Mouse (Mus musculus) cerebellum, adult 2 months (tissue): ENCODE results near the gene Prkcg. TPM values are rescaled to one million over a fixed set of nuclear protein-coding genes. Genes with fewer than 3 reads are reported as not detected.

Experiments
- DNase-seq, 2 experiments: peaks; one replicate each; pipeline ENCODE4 v3.0.0; 2021
- H3K27ac ChIP-seq: fragments of 200-500 bp; 2 replicates; pipeline ENCODE4 v1.5.1; 2012; ENCODE audit warnings: low read length, control low read depth, inconsistent platforms; ENCODE audit not compliant: insufficient read depth
- H3K27me3 ChIP-seq: fragments of 200-500 bp; 2 replicates; pipeline ENCODE4 v1.6.1; 2012; ENCODE audit warnings: inconsistent platforms, mild to moderate bottlenecking, low read length, moderate library complexity; ENCODE audit not compliant: control insufficient read depth, insufficient read depth
- H3K4me1 ChIP-seq: fragments of 200-500 bp; 2 replicates; pipeline ENCODE4 v1.6.1; 2011; ENCODE audit warnings: low read length; ENCODE audit not compliant: control insufficient read depth, insufficient read depth
- H3K4me3 ChIP-seq: fragments of 200-500 bp; replicated peaks from 2 replicates; pipeline ENCODE3; 2011; ENCODE audit warnings: mild to moderate bottlenecking, low read depth, low read length, control low read depth; ENCODE audit not compliant: insufficient read depth
- CTCF ChIP-seq: fragments of 200-500 bp; IDR thresholded peaks from 2 replicates; pipeline ENCODE4 v1.5.1; 2011; ENCODE audit warnings: low read depth, mild to moderate bottlenecking, control low read depth, low read length, moderate library complexity, borderline replicate concordance; ENCODE audit not compliant: insufficient read depth
- POLR2A ChIP-seq: fragments of 200-500 bp; IDR thresholded peaks from 2 replicates; pipeline ENCODE4 v1.6.1; 2011; ENCODE audit warnings: low read length, control low read depth, borderline replicate concordance; ENCODE audit not compliant: insufficient read depth
- WGBS: fragments of 180-500 bp; shearing (Covaris S2); methylation state at CpG from one replicate; pipeline ENCODE4 v1.1.7; 2018; 5-methylcytosine and 5-hydroxymethylcytosine counted together
- polyA plus RNA-seq: library from polyadenylated mRNA; depleted of rRNA; stranded (reverse); fragments of >200 nt; gene quantifications from 2 replicates; pipeline ENCODE4 v1.2.3, GENCODE M21; 2012

Prkcg gene
- polyA plus RNA-seq, 1 experiment, result 152 TPM

DNA sequence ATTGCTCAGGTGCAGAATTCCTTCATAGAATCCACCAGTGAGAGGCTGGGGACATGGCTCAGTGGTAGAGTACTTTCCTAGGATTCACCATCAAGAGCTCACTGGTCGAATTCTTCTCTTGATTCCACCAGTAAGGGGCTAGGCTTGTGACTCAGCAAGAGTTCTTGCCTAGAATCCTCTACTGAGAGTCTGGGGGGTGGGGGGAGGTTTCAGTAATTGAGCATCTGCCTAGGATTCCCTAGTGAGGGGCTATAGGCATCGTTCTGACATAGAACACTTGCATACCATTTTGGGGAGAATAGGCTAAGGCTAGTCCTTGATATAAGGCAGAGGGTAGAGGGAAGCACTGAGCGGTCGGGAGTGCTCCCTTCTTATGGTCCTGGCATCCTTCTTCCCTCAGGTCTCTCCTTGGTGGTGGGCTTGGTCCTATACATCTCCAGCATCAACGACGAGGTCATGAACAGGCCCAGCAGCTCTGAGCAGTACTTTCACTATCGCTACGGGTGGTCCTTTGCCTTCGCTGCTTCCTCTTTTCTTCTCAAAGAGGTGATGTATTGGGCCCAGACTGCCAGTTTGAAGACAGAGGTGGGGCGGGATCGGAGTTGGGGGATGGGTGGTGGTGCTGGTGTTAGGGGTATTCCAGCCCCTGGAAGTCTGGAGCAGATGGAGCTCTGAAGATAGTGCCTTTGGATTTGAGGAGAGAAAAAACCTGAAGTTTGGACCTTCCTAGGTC lies 76.7 kb downstream of the Prkcg start:
- Histone ChIP-seq H3K4me1 (peaks cover 5% of the 10 kb centered on the region; the same call in 1 of the 2 replicates), H3K27ac (no peak overlapping the region), H3K4me3 (no peak overlapping the region), H3K27me3 (no peaks in the 10 kb centered on the region)
- 64% methylated on average over 11 of the region's 11 CpGs for WGBS
- DNase-seq, result no peak
- TF ChIP-seq CTCF, result no peak
- TF ChIP-seq POLR2A, result no peak

DNA sequence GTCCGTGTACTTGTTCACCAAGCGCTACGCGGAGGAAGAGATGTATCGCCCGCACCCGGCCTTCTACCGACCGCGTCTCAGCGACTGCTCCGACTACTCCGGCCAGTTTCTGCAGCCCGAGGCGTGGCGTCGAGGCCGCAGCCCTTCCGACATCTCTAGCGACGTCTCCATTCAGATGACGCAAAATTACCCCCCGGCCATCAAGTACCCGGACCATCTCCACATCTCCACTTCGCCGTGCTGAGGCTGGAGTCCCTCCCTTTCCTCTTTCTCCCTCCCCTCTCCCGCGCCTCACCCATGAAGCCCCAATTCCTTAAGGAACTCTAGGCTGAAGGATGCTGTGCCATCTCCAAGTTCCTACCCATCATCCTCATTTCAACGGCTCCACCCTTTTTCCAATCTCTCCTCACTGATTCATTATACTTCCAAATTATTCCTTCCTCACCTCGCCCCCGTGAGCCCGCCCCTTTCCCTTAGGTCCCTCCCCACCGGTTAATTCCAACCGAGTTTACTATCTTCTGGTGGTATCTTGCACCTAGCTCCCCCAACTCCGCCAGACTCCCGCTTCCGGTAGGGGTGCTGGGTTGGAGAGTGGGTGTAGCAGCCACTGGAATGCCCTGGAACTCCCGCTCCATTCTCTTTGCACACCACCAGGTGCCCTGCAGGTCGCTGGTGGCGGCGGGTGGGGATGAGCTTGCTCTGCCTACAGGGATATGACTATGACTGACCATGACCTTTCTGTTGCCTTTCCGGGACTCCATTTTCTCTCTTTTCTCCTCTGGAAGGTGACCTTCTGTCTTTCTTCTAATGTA lies 77.9 kb downstream of the Prkcg start:
- H3K27ac ChIP-seq, result no peak overlapping the region
- H3K4me1 ChIP-seq, result peaks cover 5% of the 10 kb centered on the region; the same call in 1 of the 2 replicates
- 49% methylated on average over 42 of the region's 42 CpGs for WGBS
- no peak for DNase-seq
- no peaks in the 10 kb centered on the region for H3K27me3 ChIP-seq
- no peak for TF ChIP-seq CTCF
- no peak overlapping the region for H3K4me3 ChIP-seq

DNA sequence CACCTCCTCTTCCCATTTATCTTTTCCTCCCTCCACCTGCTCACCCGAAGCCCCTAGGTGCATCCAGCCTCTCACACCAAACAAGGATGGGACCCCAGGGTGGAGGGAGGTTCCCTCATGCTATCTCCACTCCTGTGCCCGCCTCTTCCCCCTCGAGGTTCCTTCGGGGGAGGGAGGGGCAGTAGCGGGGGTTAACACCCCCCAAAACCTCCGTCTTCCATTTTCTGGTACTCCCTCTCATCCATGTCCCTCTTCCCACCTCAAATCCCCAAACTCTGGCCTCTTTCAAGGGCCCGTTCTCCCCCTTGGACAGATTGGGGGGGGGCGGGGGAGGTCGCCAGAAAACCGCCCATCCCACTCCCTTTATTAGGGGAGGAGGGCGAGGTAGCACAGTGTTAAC lies 78.6 kb downstream of the Prkcg start:
- no peak overlapping the region for H3K4me3 ChIP-seq
- H3K4me1 ChIP-seq, result peaks cover 5% of the 10 kb centered on the region; the same call in 1 of the 2 replicates
- no peaks in the 10 kb centered on the region for H3K27me3 ChIP-seq
- WGBS, result 42% methylated on average over 11 of the region's 11 CpGs
- TF ChIP-seq CTCF (no peak), POLR2A (no peak)
- DNase-seq, result no peak
- no peak overlapping the region for H3K27ac ChIP-seq

DNA sequence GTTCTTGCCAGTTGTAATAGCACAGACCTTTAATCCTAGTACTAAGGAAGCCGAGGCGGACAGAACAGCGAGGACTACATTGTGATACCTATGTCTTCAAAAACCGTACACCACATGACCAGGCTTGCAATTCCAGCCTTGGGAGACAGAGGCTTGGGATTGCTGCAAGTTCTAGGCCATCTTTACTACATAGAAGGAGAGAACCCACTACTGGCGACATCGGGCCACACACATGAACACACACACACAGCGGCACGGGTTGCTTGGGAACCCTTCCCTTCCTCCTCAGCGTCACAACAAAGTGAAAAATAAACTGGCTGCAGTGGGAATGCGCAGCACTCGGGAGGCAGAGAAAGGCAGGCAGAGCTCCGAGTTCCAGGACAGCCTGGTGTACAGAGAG lies 79.3 kb downstream of the Prkcg start:
- whole genome bisulfite sequencing, result 54% methylated on average over 12 of the region's 12 CpGs
- no peaks in the 10 kb centered on the region for H3K27me3 ChIP-seq
- no peak overlapping the region for H3K4me3 ChIP-seq
- peaks cover 5% of the 10 kb centered on the region; the same call in 1 of the 2 replicates for H3K4me1 ChIP-seq
- no peak for DNase-seq
- no peak overlapping the region for H3K27ac ChIP-seq
- TF ChIP-seq CTCF (no peak), POLR2A (no peak)

DNA sequence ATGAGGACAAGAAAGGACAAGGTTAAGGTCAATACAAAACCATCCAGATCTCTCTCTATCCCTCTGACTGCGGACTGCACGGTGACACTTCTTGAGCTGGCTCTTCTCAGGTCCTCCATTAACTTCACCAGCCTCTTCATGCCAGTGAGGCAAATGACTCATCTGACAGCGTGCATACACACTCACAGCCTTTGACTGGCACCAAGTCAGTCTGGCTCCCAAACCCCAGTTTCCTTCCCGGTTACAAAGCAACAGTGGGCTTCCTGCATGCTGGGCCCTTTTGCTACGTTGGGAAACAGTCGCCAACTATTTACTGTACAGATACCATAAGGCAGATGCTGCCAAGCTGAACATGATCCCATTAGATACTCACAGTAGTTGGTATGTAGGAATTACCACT lies 80.2 kb downstream of the Prkcg start:
- 22% methylated on average over 6 of the region's 6 CpGs for WGBS
- DNase-seq, result no peak
- Histone ChIP-seq H3K27me3 (no peaks in the 10 kb centered on the region), H3K4me3 (no peak overlapping the region), H3K4me1 (peaks cover 5% of the 10 kb centered on the region; the same call in 1 of the 2 replicates), H3K27ac (no peak overlapping the region)
- no peak for TF ChIP-seq POLR2A
- TF ChIP-seq CTCF, result no peak

DNA sequence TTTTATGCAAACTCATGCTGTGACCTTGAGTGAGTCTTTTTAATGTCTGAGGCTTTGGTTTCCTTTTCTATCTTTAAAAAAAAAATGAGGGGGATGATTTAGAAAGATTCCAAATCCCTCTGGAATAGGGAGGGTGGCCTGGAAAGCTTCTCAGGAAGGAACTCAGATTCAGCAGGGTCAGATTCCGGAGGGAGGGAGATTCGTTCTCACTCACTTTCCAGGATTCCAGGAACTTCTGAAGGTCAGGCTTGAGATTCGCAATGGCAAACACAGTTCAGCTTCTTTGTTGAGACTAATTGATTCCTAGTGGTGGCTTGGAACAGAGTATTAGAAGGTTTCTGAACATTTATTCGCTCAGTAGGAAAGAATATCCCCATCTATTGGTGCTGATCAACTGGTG lies 81.4 kb downstream of the Prkcg start:
- 76% methylated on average over 4 of the region's 4 CpGs for WGBS
- no peak for DNase-seq
- TF ChIP-seq CTCF (no peak), POLR2A (no peak)
- Histone ChIP-seq H3K27ac (no peak overlapping the region), H3K4me1 (peaks cover 5% of the 10 kb centered on the region; the same call in 1 of the 2 replicates), H3K27me3 (no peaks in the 10 kb centered on the region), H3K4me3 (no peak overlapping the region)

DNA sequence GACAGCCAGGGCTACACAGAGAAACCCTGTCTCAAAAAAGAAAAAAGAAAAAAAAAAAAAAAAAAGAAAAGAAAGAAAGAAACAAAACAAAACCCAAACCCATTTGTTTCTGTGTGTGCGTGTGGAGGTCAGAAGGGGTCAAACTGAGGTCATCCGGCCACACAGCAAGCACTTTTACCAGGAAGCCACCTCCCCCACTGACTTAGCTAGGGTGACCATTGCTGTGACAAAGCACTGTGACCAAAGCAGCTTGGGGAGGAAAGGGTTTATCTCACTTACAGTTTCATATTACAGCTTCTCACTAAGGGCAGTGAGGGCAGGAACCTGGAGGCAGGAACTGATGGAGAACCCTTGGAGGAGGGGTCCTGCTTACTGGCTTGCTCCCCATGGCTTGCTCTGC lies 83.4 kb downstream of the Prkcg start:
- Histone ChIP-seq H3K4me1 (peaks cover 5% of the 10 kb centered on the region; the same call in 1 of the 2 replicates), H3K27ac (no peak overlapping the region), H3K27me3 (no peaks in the 10 kb centered on the region), H3K4me3 (no peak overlapping the region)
- TF ChIP-seq POLR2A (no peak), CTCF (no peak)
- no peak for DNase-seq
- WGBS, result 84% methylated on average over 2 of the region's 2 CpGs
